Mouse (Mus musculus) testis, adult 2 months (tissue): Measurements from ENCODE around the gene Sympk.

Experiments
- CTCF ChIP-seq: fragments of 200-500 bp; IDR thresholded peaks from 2 replicates; pipeline ENCODE4 v1.5.1; 2012; ENCODE audit warnings: low read depth, mild to moderate bottlenecking, inconsistent platforms, low read length, moderate library complexity; ENCODE audit not compliant: control insufficient read depth, insufficient read depth, insufficient replicate concordance
- POLR2A ChIP-seq: fragments of 200-500 bp; IDR thresholded peaks from 2 replicates; pipeline ENCODE4 v1.6.1; 2012; ENCODE audit warnings: low read depth, mild to moderate bottlenecking, inconsistent platforms, low read length, moderate library complexity; ENCODE audit not compliant: control insufficient read depth

GRCm38 (mm10) chr7:19002115-19002514 lies 22.1 kb upstream of the Sympk start:
- TF ChIP-seq CTCF (no peak), POLR2A (no peak)
